Mouse (Mus musculus): ENCODE results near the gene Gm8660. TPM values are rescaled to one million over a fixed set of nuclear protein-coding genes. Genes with fewer than 3 reads are reported as not detected.

Gm8660 gene
- polyA plus RNA-seq (2014; fragmentation: Illumina TruSeq; extraction: RNeasy Lipid Tissue Mini Kit (QIAGEN cat#74804); ENCODE audit: low read depth, low replicate concordance), result not detected

GRCm38 (mm10) chr7:22370939-22371338, at the start of gene Gm8660:
Gm8660 (minus strand) TSS chr7:22371039.

DNA sequence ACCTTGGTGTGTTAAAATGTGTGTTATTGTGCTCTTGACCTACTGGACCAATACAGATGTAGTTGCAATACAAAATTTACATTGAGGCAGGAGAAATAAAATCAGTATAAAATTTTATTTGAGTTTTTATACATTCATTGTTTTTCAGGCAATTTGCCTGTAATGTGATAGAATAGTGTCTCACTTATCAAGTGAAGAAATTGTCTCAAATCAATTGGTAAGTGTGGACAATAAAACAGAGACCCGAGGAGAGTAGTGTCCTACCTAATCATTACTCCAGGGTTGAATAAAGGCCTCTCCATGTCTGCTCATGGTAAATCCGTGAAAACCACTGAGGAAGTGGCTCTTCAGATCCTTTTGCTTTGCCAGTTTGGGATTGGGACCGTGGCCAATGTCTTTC, 42.4 kb upstream of the Gm8660 start, which contains the start of gene Vmn1r148:
TSS of gene Vmn1r148 (plus strand) at position 301 of the 400 bp plus-strand sequence.

GRCm38 (mm10) chr7:22329617-22330016, 41.2 kb downstream of the Gm8660 start, which contains the start of gene Gm4187:
Gm4187 (minus strand) TSS chr7:22329717.

Other genes starting within 250 kb of the Gm8660 start
- not detected for gene Gm10666, start 236.3 kb downstream of the Gm8660 start, polyA plus RNA-seq (2014; fragmentation: Illumina TruSeq; extraction: RNeasy Lipid Tissue Mini Kit (QIAGEN cat#74804); ENCODE audit: low read depth, low replicate concordance)
- not detected for gene Vmn1r142, start 207.0 kb downstream of the Gm8660 start, polyA plus RNA-seq (2014; fragmentation: Illumina TruSeq; extraction: RNeasy Lipid Tissue Mini Kit (QIAGEN cat#74804); ENCODE audit: low read depth, low replicate concordance)
- not detected for gene Vmn1r143, start 181.7 kb downstream of the Gm8660 start, polyA plus RNA-seq (2014; fragmentation: Illumina TruSeq; extraction: RNeasy Lipid Tissue Mini Kit (QIAGEN cat#74804); ENCODE audit: low read depth, low replicate concordance)
- gene Gm8653, start 169.8 kb downstream of the Gm8660 start, polyA plus RNA-seq (2014; fragmentation: Illumina TruSeq; extraction: RNeasy Lipid Tissue Mini Kit (QIAGEN cat#74804); ENCODE audit: low read depth, low replicate concordance), result not detected
- not detected for gene Gm8453, start 141.6 kb downstream of the Gm8660 start, polyA plus RNA-seq (2014; fragmentation: Illumina TruSeq; extraction: RNeasy Lipid Tissue Mini Kit (QIAGEN cat#74804); ENCODE audit: low read depth, low replicate concordance)
- not detected for gene Gm4187, start 41.3 kb downstream of the Gm8660 start, polyA plus RNA-seq (2014; fragmentation: Illumina TruSeq; extraction: RNeasy Lipid Tissue Mini Kit (QIAGEN cat#74804); ENCODE audit: low read depth, low replicate concordance)
- not detected for gene Vmn1r148, start 42.5 kb upstream of the Gm8660 start, polyA plus RNA-seq (2014; fragmentation: Illumina TruSeq; extraction: RNeasy Lipid Tissue Mini Kit (QIAGEN cat#74804); ENCODE audit: low read depth, low replicate concordance)
- gene Vmn1r149, start 67.2 kb upstream of the Gm8660 start, polyA plus RNA-seq (2014; fragmentation: Illumina TruSeq; extraction: RNeasy Lipid Tissue Mini Kit (QIAGEN cat#74804); ENCODE audit: low read depth, low replicate concordance), result not detected
- gene Gm10665, start 93.0 kb upstream of the Gm8660 start, polyA plus RNA-seq (2014; fragmentation: Illumina TruSeq; extraction: RNeasy Lipid Tissue Mini Kit (QIAGEN cat#74804); ENCODE audit: low read depth, low replicate concordance), result not detected
- not detected for gene Vmn1r151, start 128.6 kb upstream of the Gm8660 start, polyA plus RNA-seq (2014; fragmentation: Illumina TruSeq; extraction: RNeasy Lipid Tissue Mini Kit (QIAGEN cat#74804); ENCODE audit: low read depth, low replicate concordance)
- gene Vmn1r152, start 151.9 kb upstream of the Gm8660 start, polyA plus RNA-seq (2014; fragmentation: Illumina TruSeq; extraction: RNeasy Lipid Tissue Mini Kit (QIAGEN cat#74804); ENCODE audit: low read depth, low replicate concordance), result not detected
- gene Gm8677, start 163.8 kb upstream of the Gm8660 start, polyA plus RNA-seq (2014; fragmentation: Illumina TruSeq; extraction: RNeasy Lipid Tissue Mini Kit (QIAGEN cat#74804); ENCODE audit: low read depth, low replicate concordance), result not detected
- gene Gm4201, start 194.3 kb upstream of the Gm8660 start, polyA plus RNA-seq (2014; fragmentation: Illumina TruSeq; extraction: RNeasy Lipid Tissue Mini Kit (QIAGEN cat#74804); ENCODE audit: low read depth, low replicate concordance), result not detected
- not detected for gene Gm4565, start 217.1 kb upstream of the Gm8660 start, polyA plus RNA-seq (2014; fragmentation: Illumina TruSeq; extraction: RNeasy Lipid Tissue Mini Kit (QIAGEN cat#74804); ENCODE audit: low read depth, low replicate concordance)

Data from sigmoid colon, adult 10 weeks (tissue).